Mouse (Mus musculus) limb, embryonic 11.5 days (tissue): Measurements from ENCODE around the gene Egln3. TPM values are rescaled to one million over a fixed set of nuclear protein-coding genes. Genes with fewer than 3 reads are reported as not detected.

Experiments
- ATAC-seq: fragments of 200-750 bp; cut with Nextera tagmentation; 2 replicates; pipeline ENCODE4 v1.8.0; 2017; ENCODE audit warnings: low read depth; ENCODE audit not compliant: insufficient number of reproducible peaks, low FRiP score, low TSS enrichment
- DNase-seq: peaks from one replicate; pipeline ENCODE4 v3.0.0-alpha.2; 2015; ENCODE audit warnings: low spot score
- H3K27ac ChIP-seq: fragments of 300-500 bp; sonication (generic); replicated peaks from 2 replicates; pipeline ENCODE4 v1.5.1; 2014; ENCODE audit warnings: low read depth, mild to moderate bottlenecking, low read length
- H3K27me3 ChIP-seq: fragments of 300-500 bp; sonication (generic); 2 replicates; pipeline ENCODE4 v1.6.1; 2014; ENCODE audit warnings: mild to moderate bottlenecking, low read length, mixed read lengths; ENCODE audit not compliant: control insufficient read depth, insufficient read depth
- H3K36me3 ChIP-seq: fragments of 300-500 bp; sonication (generic); 2 replicates; pipeline ENCODE4 v1.6.1; 2014; ENCODE audit warnings: mild to moderate bottlenecking, low read length, moderate library complexity, mixed read lengths; ENCODE audit not compliant: control insufficient read depth, insufficient read depth
- H3K4me1 ChIP-seq: fragments of 300-500 bp; sonication (generic); 2 replicates; pipeline ENCODE4 v1.6.1; 2014; ENCODE audit warnings: low read length, mixed read lengths; ENCODE audit not compliant: control insufficient read depth, insufficient read depth
- H3K4me2 ChIP-seq: fragments of 300-500 bp; sonication (generic); 2 replicates; pipeline ENCODE4 v1.6.1; 2014; ENCODE audit warnings: low read depth, mild to moderate bottlenecking, moderate library complexity; ENCODE audit not compliant: severe bottlenecking
- H3K4me3 ChIP-seq: fragments of 300-500 bp; sonication (generic); 2 replicates; pipeline ENCODE4 v1.5.1; 2014; ENCODE audit warnings: low read depth, low read length
- H3K9ac ChIP-seq: fragments of 300-500 bp; sonication (generic); 2 replicates; pipeline ENCODE4 v1.6.1; 2014; ENCODE audit warnings: mild to moderate bottlenecking, low read length
- H3K9me3 ChIP-seq: fragments of 300-500 bp; sonication (generic); 2 replicates; pipeline ENCODE4 v1.6.1; 2016; ENCODE audit warnings: low read length; ENCODE audit not compliant: control insufficient read depth
- WGBS: fragments of 180-500 bp; shearing (Covaris S2); extraction: QIAGEN DNeasy Blood & Tissue Kit; methylation state at CpG from one replicate; pipeline ENCODE4 v1.1.7; 2014; 5-methylcytosine and 5-hydroxymethylcytosine counted together
- polyA plus RNA-seq: library from polyadenylated mRNA; unstranded; fragments of >200 nt; fragmentation: Nextera tagmentation; extraction: Ambion mirVana; gene quantifications from 2 replicates; pipeline ENCODE4 v1.2.1, GENCODE M21; 2014

The Egln3 gene
- polyA plus RNA-seq, 1 experiment from 2014 or later: 3.9 TPM

DNA sequence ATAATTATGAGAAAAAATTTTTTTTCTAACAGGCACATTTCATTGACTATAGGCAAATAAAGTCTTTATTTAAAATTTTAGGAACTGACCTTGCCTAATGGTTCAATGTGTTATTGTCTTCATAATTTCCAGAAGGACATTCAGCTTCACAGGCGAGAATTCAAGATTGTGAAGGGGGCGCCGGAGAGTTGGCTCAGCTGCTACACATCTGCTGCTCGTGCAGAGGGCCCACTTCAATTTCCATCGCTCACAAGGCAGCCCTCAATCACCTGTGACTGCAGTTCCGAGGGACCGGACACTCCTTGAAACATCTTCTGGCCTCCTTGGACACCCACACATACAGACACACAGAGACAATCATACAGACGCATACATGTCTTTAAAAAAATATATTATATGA is 23.9 kb upstream of the Egln3 start:
- DNase-seq (no peak), ATAC-seq (no peak)
- Histone ChIP-seq H3K4me3 (no peak overlapping the region), H3K9me3 (no peaks in the 10 kb centered on the region), H3K9ac (no peak overlapping the region), H3K4me2 (no peak overlapping the region), H3K36me3 (no peaks in the 10 kb centered on the region), H3K27me3 (no peaks in the 10 kb centered on the region), H3K4me1 (no peaks in the 10 kb centered on the region), H3K27ac (no peak overlapping the region)
- WGBS: 80% methylated on average over 8 of the region's 8 CpGs

DNA sequence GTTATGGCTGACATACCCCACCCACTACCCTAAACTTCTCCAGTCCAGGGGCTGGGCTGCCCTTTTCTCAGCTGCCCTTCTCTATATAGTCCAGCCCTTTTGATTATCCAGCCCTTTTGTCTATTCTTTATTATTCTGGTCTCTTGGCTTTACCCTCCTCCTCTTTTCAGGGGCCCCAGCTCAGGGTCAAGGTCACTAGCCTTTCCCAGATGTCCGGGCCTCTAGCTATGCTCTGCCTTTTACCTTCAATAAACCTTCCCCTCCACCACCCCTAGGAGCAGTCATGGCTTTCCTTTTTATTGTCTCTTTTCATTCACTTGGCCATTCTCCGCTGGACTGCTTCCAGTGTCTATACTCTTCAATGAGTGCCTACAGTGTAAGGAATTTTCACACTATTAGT is 22.7 kb upstream of the Egln3 start:
- no peaks in the 10 kb centered on the region for H3K9me3 ChIP-seq
- H3K4me1 ChIP-seq: no peaks in the 10 kb centered on the region
- DNase-seq (no peak), ATAC-seq (no peak)
- no peak overlapping the region for H3K4me3 ChIP-seq
- no peak overlapping the region for H3K9ac ChIP-seq
- no peak overlapping the region for H3K4me2 ChIP-seq
- no peaks in the 10 kb centered on the region for H3K36me3 ChIP-seq
- 56% methylated on average over 2 of the region's 2 CpGs for WGBS
- H3K27ac ChIP-seq: no peak overlapping the region
- no peaks in the 10 kb centered on the region for H3K27me3 ChIP-seq

GRCm38 (mm10) chr12:54225610-54226009 is 21.9 kb upstream of the Egln3 start:
- Histone ChIP-seq H3K27ac (no peak overlapping the region), H3K4me3 (no peak overlapping the region), H3K9ac (no peak overlapping the region), H3K9me3 (no peaks in the 10 kb centered on the region), H3K4me1 (no peaks in the 10 kb centered on the region), H3K27me3 (no peaks in the 10 kb centered on the region), H3K4me2 (no peak overlapping the region), H3K36me3 (no peaks in the 10 kb centered on the region)
- no peak for DNase-seq
- 86% methylated on average over 4 of the region's 4 CpGs for WGBS
- no peak for ATAC-seq

DNA sequence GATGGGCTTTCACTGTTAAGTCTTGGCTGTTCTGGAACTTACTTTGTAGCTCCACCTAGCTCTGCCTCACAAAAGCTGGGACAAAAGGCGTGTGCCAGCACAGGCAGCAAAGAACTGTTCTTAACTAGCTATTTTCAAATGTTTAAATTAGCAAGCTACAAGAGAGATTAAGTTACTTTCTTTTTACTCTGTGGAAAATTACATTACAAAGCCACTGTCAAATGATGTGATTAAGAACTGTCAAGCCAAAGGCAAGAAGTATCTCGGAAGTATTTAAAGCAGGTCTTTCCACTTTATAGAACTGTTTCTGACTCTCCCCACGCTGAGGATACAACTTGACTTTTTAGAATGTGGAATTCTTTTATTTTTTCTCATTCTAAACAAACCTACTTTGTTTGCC is 21.4 kb upstream of the Egln3 start:
- Histone ChIP-seq H3K36me3 (no peaks in the 10 kb centered on the region), H3K9ac (no peak overlapping the region), H3K4me1 (no peaks in the 10 kb centered on the region), H3K4me2 (no peak overlapping the region), H3K27ac (no peak overlapping the region), H3K9me3 (no peaks in the 10 kb centered on the region), H3K27me3 (no peaks in the 10 kb centered on the region), H3K4me3 (no peak overlapping the region)
- ATAC-seq: no peak
- WGBS: 67% methylated on average over 3 of the region's 3 CpGs
- no peak for DNase-seq

DNA sequence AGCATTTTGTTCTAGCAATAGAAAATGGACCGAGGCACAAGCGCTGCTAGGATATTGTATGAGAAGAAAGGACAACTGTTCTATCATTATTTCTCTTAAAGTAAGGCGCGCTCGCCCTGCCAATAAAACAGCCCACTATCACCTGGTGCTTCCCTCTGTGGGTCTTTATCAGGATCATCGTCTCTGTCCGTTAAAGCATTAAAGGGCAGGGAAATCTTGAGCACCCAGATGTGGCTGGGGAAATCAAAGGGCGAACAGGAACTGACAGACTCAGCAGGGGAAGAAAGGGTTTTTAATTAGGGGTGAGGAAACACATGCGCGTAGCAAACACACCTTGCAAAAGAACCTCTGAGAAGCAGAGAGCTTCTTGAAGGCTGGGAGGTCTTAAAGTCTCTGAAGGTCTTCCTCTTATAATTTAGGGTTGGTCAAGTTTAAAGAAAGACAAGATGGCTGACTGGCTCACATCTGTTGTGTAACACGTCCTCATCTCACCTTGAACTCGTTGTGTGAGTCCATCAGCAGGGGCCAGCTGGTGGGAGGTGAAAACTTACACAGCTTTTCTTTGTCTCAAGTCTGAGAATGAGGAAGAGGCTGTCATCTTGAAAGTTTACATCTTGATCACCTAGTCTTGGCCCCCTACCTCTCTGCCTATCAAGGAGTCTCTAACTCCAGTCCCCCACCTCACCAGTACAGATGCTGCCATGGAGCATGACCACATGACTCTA is 18.5 kb upstream of the Egln3 start:
- H3K36me3 ChIP-seq: no peaks in the 10 kb centered on the region
- H3K4me1 ChIP-seq: no peaks in the 10 kb centered on the region
- H3K4me3 ChIP-seq: no peak overlapping the region
- no peak overlapping the region for H3K4me2 ChIP-seq
- ATAC-seq: no peak
- no peak overlapping the region for H3K27ac ChIP-seq
- no peak overlapping the region for H3K9ac ChIP-seq
- no peak for DNase-seq
- H3K27me3 ChIP-seq: no peaks in the 10 kb centered on the region
- H3K9me3 ChIP-seq: no peaks in the 10 kb centered on the region
- WGBS: 46% methylated on average over 12 of the region's 12 CpGs

DNA sequence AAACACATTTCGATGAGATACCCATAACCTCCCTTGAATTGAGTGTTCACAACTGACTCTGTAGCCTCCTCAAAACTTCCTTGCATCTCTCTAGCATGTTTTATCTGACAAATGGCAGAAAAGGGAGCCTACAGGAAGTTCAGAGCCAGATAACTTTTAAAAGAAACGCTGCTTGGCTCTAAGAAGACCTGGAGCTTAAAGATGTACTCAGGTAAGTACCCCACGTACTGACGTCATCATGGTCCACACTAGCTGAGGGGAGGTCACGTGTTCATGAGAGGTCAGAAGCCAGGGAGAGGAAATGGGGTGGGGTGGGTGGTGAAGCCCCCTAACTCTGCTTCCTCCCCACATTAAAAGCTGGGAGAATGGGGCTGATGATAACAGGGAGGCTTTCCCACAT is 13.0 kb upstream of the Egln3 start:
- DNase-seq: no peak
- H3K4me2 ChIP-seq: no peak overlapping the region
- H3K36me3 ChIP-seq: no peaks in the 10 kb centered on the region
- H3K27me3 ChIP-seq: no peaks in the 10 kb centered on the region
- ATAC-seq: no peak
- no peaks in the 10 kb centered on the region for H3K9me3 ChIP-seq
- 79% methylated on average over 5 of the region's 5 CpGs for WGBS
- no peak overlapping the region for H3K27ac ChIP-seq
- H3K9ac ChIP-seq: no peak overlapping the region
- 0 out of 2 replicates have a peak, but pooled peaks cover 3% of the 10 kb centered on the region for H3K4me1 ChIP-seq
- no peak overlapping the region for H3K4me3 ChIP-seq

DNA sequence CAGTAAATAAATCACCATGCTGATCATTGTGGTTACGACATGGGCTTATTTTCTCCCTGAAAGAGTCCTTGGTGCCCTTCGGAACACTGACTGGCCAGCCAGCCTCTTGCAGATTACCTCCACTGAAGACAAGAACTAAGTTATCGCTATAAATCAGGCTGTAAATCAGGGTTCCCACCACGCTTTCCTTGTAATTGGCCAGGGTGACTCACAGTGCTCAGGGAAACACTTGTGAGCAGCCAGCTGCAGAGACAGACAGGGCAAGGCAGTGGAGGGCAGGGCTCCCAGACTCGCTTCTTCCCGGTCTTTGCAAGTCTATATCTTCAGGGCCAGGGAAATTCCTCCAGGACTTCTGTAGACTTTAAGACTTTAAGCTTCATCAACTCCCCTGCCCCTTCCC is 10.8 kb upstream of the Egln3 start:
- no peaks in the 10 kb centered on the region for H3K36me3 ChIP-seq
- H3K4me3 ChIP-seq: no peak overlapping the region
- H3K27me3 ChIP-seq: no peaks in the 10 kb centered on the region
- H3K9ac ChIP-seq: no peak overlapping the region
- 0 out of 2 replicates have a peak, but pooled peaks cover 3% of the 10 kb centered on the region for H3K4me1 ChIP-seq
- H3K9me3 ChIP-seq: no peaks in the 10 kb centered on the region
- WGBS: 20% methylated on average over 6 of the region's 6 CpGs
- H3K27ac ChIP-seq: no peak overlapping the region
- no peak for DNase-seq
- no peak for ATAC-seq
- no peak overlapping the region for H3K4me2 ChIP-seq

DNA sequence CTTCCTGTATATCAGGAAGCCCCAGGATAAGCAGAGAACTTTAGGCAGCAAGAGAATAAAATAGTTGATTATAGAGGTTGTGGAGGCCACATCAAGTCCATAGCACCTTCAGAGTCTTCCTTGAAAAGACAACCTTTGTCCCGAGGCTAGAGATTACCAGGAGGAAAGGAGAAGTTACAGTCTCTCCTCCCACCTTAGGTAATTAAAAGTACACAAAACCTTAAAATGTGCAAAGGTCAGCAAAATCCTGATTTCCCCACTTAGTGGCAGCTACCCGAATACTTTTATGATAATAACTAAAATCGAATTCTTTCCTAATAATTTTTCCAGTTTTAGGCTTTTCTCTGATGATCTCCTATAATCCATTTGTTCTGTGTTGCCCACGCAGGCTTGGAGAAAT is 10.2 kb upstream of the Egln3 start:
- H3K27me3 ChIP-seq: no peaks in the 10 kb centered on the region
- no peak overlapping the region for H3K9ac ChIP-seq
- H3K4me3 ChIP-seq: no peak overlapping the region
- H3K36me3 ChIP-seq: no peaks in the 10 kb centered on the region
- DNase-seq (no peak), ATAC-seq (no peak)
- H3K4me1 ChIP-seq: 0 out of 2 replicates have a peak, but pooled peaks cover 3% of the 10 kb centered on the region
- no peaks in the 10 kb centered on the region for H3K9me3 ChIP-seq
- 77% methylated on average over 4 of the region's 4 CpGs for WGBS
- H3K27ac ChIP-seq: no peak overlapping the region
- H3K4me2 ChIP-seq: no peak overlapping the region

DNA sequence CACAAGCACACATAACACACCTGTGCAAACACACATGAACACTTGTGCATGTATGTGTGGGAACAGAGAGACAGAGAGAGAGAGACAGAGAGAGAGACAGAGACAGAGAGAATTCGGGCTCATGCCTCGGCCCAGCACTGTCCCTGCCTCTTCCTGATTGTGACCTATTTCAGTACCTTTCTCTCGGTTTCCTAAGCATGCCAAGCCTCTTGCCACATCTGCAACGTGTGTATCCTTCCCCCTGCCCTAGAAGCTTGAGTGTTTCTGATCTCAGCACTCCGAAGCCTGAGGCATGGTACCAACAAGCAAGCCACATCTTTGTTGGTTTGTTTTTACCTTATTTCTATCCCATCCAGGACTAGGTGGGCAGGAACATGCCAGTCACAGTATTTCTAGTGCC is 9.6 kb upstream of the Egln3 start:
- Histone ChIP-seq H3K4me3 (no peak overlapping the region), H3K4me1 (0 out of 2 replicates have a peak, but pooled peaks cover 3% of the 10 kb centered on the region), H3K27me3 (no peaks in the 10 kb centered on the region), H3K4me2 (no peak overlapping the region), H3K36me3 (no peaks in the 10 kb centered on the region), H3K9me3 (no peaks in the 10 kb centered on the region), H3K27ac (no peak overlapping the region), H3K9ac (no peak overlapping the region)
- ATAC-seq (no peak), DNase-seq (no peak)
- WGBS: 68% methylated on average over 5 of the region's 5 CpGs
